Mouse (Mus musculus) forebrain, embryonic 10.5 days (tissue): ENCODE measurements at regions not wholly inside any gene's neighbourhood (a gene's known extent, or its start where the extent isn't known, plus 50 kb on each side); places are given as distances from the start of the nearest gene placed in this dataset.

Experiments
- DNase-seq: peaks from one replicate; pipeline ENCODE4 v3.0.0-alpha.2; 2017; ENCODE audit warnings: low spot score; ENCODE audit errors: extremely low spot score
- H3K27ac ChIP-seq: fragments of 300-500 bp; sonication (generic); 2 replicates; pipeline ENCODE4 v1.5.1; 2016; ENCODE audit warnings: mild to moderate bottlenecking
- H3K27me3 ChIP-seq: fragments of 300-500 bp; sonication (generic); 2 replicates; pipeline ENCODE4 v1.6.1; 2016; ENCODE audit warnings: mild to moderate bottlenecking; ENCODE audit not compliant: poor library complexity, severe bottlenecking
- H3K36me3 ChIP-seq: fragments of 300-500 bp; sonication (generic); replicated peaks from 2 replicates; pipeline ENCODE4 v1.6.1; 2016; ENCODE audit warnings: mild to moderate bottlenecking, moderate library complexity
- H3K4me1 ChIP-seq: fragments of 300-500 bp; sonication (generic); 2 replicates; pipeline ENCODE4 v1.6.1; 2016
- H3K4me3 ChIP-seq: fragments of 300-500 bp; sonication (generic); 2 replicates; pipeline ENCODE4 v1.5.1; 2016; ENCODE audit warnings: mild to moderate bottlenecking, moderate library complexity
- H3K9me3 ChIP-seq: fragments of 300-500 bp; sonication (generic); 2 replicates; pipeline ENCODE4 v1.6.1; 2016; ENCODE audit warnings: mild to moderate bottlenecking, moderate library complexity
- WGBS: fragments of 180-500 bp; shearing (Covaris S2); methylation state at CpG from one replicate; pipeline ENCODE4 v1.1.7; 2016; 5-methylcytosine and 5-hydroxymethylcytosine counted together

DNA sequence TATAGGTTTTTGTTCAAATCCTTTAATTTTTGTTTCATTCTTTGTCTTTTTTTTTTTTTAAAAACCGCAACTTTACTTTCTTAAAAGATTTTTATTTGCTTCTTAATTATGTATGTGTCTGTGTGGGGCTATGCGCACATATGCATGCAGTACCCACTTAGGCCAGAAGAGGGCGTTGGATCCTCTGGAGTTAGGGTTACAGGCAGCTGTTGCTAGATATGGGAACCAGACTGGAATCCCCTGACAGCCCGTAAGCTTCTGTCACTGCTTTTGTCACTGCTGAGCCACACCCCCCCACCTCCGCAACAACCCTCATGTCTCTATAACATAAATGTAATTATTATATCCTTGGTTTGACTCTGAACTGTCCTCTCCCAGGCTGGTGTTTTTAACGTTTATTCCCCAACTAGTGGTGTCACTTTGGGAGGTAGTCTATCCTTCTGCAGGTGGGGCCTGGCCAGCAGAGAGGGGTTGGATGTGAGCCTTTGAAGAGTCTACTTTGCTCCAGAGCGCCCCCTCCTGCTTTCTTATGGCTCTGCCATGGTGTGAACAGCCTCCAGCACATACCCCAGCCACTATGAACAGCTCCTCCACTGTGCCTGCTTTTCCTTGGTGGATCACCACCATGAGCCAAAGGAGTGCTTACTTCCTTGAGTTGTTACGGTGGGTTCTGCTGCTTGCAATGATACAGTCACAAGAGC lies 332.7 kb upstream of the Runx1 start:
- Histone ChIP-seq H3K4me3 (no peak overlapping the region), H3K4me1 (no peaks in the 10 kb centered on the region), H3K9me3 (no peaks in the 10 kb centered on the region), H3K27ac (no peak overlapping the region), H3K36me3 (no peaks in the 10 kb centered on the region), H3K27me3 (no peaks in the 10 kb centered on the region)
- DNase-seq: no peak
- 83% methylated on average over 8 of the region's 8 CpGs for WGBS

GRCm38 (mm10) chr16:93153545-93154329 lies 327.8 kb upstream of the Runx1 start:
- no peaks in the 10 kb centered on the region for H3K9me3 ChIP-seq
- H3K4me3 ChIP-seq: no peak overlapping the region
- H3K36me3 ChIP-seq: no peaks in the 10 kb centered on the region
- 91% methylated on average over 14 of the region's 14 CpGs for WGBS
- no peak overlapping the region for H3K27ac ChIP-seq
- no peaks in the 10 kb centered on the region for H3K27me3 ChIP-seq
- no peak for DNase-seq
- H3K4me1 ChIP-seq: no peaks in the 10 kb centered on the region

DNA sequence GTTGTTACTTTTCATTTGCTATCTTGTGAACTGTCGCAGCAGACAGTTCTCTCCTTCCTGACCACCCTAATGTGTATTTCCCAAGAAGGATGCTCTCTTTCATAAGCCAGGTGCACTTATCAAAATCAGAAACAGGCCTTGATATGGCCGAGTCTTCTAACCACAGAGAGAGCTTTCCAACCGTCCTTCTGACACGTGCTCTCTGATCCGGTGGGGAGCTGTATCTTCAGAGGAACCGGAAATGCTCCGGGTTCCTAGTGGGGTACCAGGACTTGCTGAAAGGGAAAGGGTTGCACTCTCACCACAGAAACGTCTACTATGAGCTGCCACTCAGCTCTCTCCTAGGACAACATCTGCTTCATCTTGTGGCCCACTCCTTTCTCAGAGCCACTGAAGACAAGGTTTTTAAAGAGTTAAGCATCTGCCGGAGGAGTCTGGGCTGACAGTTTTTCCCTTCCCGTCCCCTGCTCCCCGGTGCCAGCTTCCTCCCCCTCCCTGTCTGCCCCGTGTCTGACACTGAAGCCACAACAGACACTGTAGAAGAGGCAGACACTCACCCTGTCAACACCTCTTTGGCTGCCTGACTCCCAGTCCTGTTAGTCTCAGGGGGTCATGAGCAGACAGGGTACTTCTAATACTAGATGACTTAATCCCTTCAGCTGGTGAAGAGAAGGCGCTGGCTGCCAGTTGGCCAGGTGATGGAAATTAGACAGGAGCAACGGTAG lies 327.0 kb upstream of the Runx1 start:
- DNase-seq: no peak
- WGBS: 61% methylated on average over 14 of the region's 14 CpGs
- Histone ChIP-seq H3K36me3 (no peaks in the 10 kb centered on the region), H3K4me1 (no peaks in the 10 kb centered on the region), H3K4me3 (no peak overlapping the region), H3K27ac (no peak overlapping the region), H3K27me3 (no peaks in the 10 kb centered on the region), H3K9me3 (no peaks in the 10 kb centered on the region)

GRCm38 (mm10) chr16:93152057-93152456 lies 326.1 kb upstream of the Runx1 start:
- no peaks in the 10 kb centered on the region for H3K9me3 ChIP-seq
- no peaks in the 10 kb centered on the region for H3K36me3 ChIP-seq
- H3K4me3 ChIP-seq: no peak overlapping the region
- WGBS: 96% methylated on average over 1 of the region's 1 CpGs
- H3K27ac ChIP-seq: no peak overlapping the region
- H3K27me3 ChIP-seq: no peaks in the 10 kb centered on the region
- no peaks in the 10 kb centered on the region for H3K4me1 ChIP-seq
- DNase-seq: no peak

- Histone ChIP-seq H3K4me1 (no peaks in the 10 kb centered on the region), H3K36me3 (no peaks in the 10 kb centered on the region), H3K4me3 (no peak overlapping the region), H3K27me3 (no peaks in the 10 kb centered on the region), H3K9me3 (no peaks in the 10 kb centered on the region), H3K27ac (no peak overlapping the region)
- 94% methylated on average over 2 of the region's 2 CpGs for WGBS
- DNase-seq: no peak
Observed at GRCm38 (mm10) chr16:93151652-93152051, 325.7 kb upstream of the Runx1 start.

GRCm38 (mm10) chr16:93150451-93150850 lies 324.5 kb upstream of the Runx1 start:
- Histone ChIP-seq H3K9me3 (no peaks in the 10 kb centered on the region), H3K4me3 (no peak overlapping the region), H3K27me3 (no peaks in the 10 kb centered on the region), H3K36me3 (no peaks in the 10 kb centered on the region), H3K27ac (no peak overlapping the region), H3K4me1 (no peaks in the 10 kb centered on the region)
- WGBS: 90% methylated on average over 12 of the region's 12 CpGs
- no peak for DNase-seq

DNA sequence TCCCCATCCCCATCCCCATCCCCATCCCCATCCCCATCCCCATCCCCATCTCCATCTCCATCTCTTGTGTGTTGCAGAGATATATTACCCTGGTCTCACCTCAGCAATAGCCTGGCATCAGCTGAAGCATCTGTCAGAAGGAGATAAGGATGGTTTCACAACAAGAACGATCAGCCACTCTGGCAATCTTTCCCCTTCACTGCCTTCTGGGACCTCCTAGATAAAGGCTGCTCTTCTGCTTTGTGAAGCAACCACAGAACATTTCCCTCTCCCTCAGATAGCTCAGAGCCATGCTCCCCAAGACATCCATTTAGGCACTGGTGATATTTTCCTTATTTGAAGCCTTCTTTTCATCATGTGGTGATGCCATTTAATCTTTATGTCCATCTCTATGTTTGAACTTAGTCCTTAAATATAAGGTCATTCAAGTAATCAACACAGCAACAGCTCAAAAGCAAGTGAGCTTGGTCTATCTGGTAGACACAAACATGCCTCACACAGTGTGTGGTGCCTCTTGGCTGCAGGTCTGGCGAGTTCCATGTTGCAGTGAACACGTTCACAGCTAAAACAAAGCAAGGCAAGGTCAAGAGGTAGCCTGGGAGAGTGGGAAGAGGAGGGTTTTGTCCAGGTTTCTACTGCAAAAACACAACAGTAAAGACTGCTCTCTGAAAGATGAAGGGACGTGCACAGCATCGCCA lies 321.7 kb upstream of the Runx1 start:
- 86% methylated on average over 5 of the region's 5 CpGs for WGBS
- H3K27ac ChIP-seq: no peak overlapping the region
- H3K4me3 ChIP-seq: no peak overlapping the region
- H3K9me3 ChIP-seq: no peaks in the 10 kb centered on the region
- no peaks in the 10 kb centered on the region for H3K4me1 ChIP-seq
- H3K36me3 ChIP-seq: no peaks in the 10 kb centered on the region
- H3K27me3 ChIP-seq: no peaks in the 10 kb centered on the region
- DNase-seq: no peak

GRCm38 (mm10) chr16:93146812-93147211 lies 320.9 kb upstream of the Runx1 start:
- 89% methylated on average over 3 of the region's 3 CpGs for WGBS
- no peaks in the 10 kb centered on the region for H3K36me3 ChIP-seq
- H3K9me3 ChIP-seq: no peaks in the 10 kb centered on the region
- DNase-seq: no peak
- H3K4me3 ChIP-seq: no peak overlapping the region
- no peaks in the 10 kb centered on the region for H3K4me1 ChIP-seq
- H3K27me3 ChIP-seq: no peaks in the 10 kb centered on the region; the same call in 1 of the 2 replicates
- no peak overlapping the region for H3K27ac ChIP-seq

DNA sequence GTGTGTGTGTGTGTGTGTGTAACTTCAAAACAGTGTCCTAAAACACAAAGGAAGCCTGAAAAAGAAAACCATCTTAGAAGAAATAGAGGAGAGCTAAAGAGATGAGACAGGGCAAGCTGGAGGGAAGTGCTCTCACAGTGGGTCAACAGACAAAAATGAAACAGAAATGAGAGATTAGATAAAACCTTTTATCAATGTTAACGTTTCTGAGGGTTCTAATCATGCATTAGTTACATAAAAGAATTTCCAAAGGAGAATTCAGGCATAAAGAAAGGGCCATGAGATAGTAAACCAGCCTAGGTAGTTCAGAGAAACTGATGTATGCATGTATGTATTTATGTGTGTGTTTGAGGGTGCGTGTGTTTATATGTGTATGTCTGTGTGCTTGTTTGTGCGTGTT lies 319.7 kb upstream of the Runx1 start:
- WGBS: 82% methylated on average over 3 of the region's 3 CpGs
- H3K4me1 ChIP-seq: peaks cover 2% of the 10 kb centered on the region; the same call in 1 of the 2 replicates
- H3K4me3 ChIP-seq: no peak overlapping the region
- H3K27ac ChIP-seq: no peak overlapping the region
- no peaks in the 10 kb centered on the region for H3K36me3 ChIP-seq
- no peaks in the 10 kb centered on the region for H3K9me3 ChIP-seq
- H3K27me3 ChIP-seq: no peaks in the 10 kb centered on the region; the same call in 1 of the 2 replicates
- no peak for DNase-seq

DNA sequence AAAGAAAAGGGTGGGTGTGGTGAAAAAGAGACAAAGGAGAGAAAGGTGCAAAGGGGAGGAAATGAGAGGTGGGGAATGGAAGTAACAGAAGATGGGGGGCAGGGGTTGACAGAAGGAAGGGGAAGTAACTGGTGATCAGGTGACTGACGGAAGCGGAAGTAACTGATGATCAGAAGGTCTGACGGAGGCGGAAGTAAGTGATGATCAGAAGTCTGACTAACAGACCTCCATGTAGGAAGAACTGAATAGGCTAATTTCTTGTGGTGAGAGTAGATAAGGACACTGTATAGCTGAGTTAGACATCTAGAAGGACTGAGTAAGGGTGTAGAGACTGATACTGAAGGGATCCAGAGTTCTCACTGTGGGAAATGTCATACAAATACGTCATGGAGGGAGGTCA lies 318.1 kb upstream of the Runx1 start:
- Histone ChIP-seq H3K36me3 (no peaks in the 10 kb centered on the region), H3K4me3 (no peak overlapping the region), H3K4me1 (peaks cover 13% of the 10 kb centered on the region), H3K9me3 (no peaks in the 10 kb centered on the region), H3K27ac (no peak overlapping the region), H3K27me3 (no peaks in the 10 kb centered on the region; the same call in 1 of the 2 replicates)
- WGBS: 94% methylated on average over 5 of the region's 5 CpGs
- no peak for DNase-seq

- WGBS: 92% methylated on average over 10 of the region's 10 CpGs
- DNase-seq: no peak
- Histone ChIP-seq H3K4me1 (peaks cover 17% of the 10 kb centered on the region), H3K9me3 (no peaks in the 10 kb centered on the region), H3K4me3 (no peak overlapping the region), H3K27me3 (no peaks in the 10 kb centered on the region; the same call in 1 of the 2 replicates), H3K36me3 (no peaks in the 10 kb centered on the region), H3K27ac (no peak overlapping the region)
Observed at GRCm38 (mm10) chr16:93143164-93143563, 317.2 kb upstream of the Runx1 start.

GRCm38 (mm10) chr16:93141967-93142366 lies 316.0 kb upstream of the Runx1 start:
- WGBS: 90% methylated on average over 6 of the region's 6 CpGs
- peaks cover 17% of the 10 kb centered on the region for H3K4me1 ChIP-seq
- no peaks in the 10 kb centered on the region for H3K36me3 ChIP-seq
- no peak overlapping the region for H3K27ac ChIP-seq
- H3K4me3 ChIP-seq: no peak overlapping the region
- DNase-seq: no peak
- no peaks in the 10 kb centered on the region; the same call in 1 of the 2 replicates for H3K27me3 ChIP-seq
- H3K9me3 ChIP-seq: no peaks in the 10 kb centered on the region
